Comparison of ENCODE assay signal across 14 mouse cellular contexts in genomic region chr14:120508566-120509365, GRCm38 (mm10).
"Had no signal": no experiment of that assay in that cellular context is flagged by ENCODE, and none has a peak within 500 bp of the region (broad histone marks: within the 10 kb centered on the region; RNA-seq: fewer than 3 reads in every experiment).

No protein-coding gene starts in this region.

- H3K27ac ChIP-seq: kidney, postnatal 0 days; limb, embryonic 10.5 days; midbrain, embryonic 10.5 days had no signal

- H3K4me2 ChIP-seq: liver, embryonic 11.5 days; neural tube, embryonic 15.5 days had no signal

- H3K9me3 ChIP-seq: limb, embryonic 10.5 days; midbrain, embryonic 10.5 days; neural tube, embryonic 15.5 days had no signal

- DNase-seq: kidney, adult 9 months; kidney, postnatal 4 days; lung, postnatal 10 days; midbrain, embryonic 14.5 days; right cerebral cortex, adult 18-20 months; right cerebral cortex, postnatal 25 days; thymus, postnatal 36 days had no signal

- H3K4me3 ChIP-seq: layer of hippocampus, adult 2 months; limb, embryonic 10.5 days; midbrain, embryonic 10.5 days; myocyte; neural tube, embryonic 15.5 days had no signal

- H3K9ac ChIP-seq: neural tube, embryonic 15.5 days had no signal

- H3K4me1 ChIP-seq: limb, embryonic 10.5 days had no signal

- H3K27me3 ChIP-seq: neural tube, embryonic 15.5 days had no signal
